Mouse (Mus musculus): ENCODE data around the gene Prss47. TPM values are rescaled to one million over a fixed set of nuclear protein-coding genes. Genes with fewer than 3 reads are reported as not detected.

Gene Prss47
- not detected for total RNA-seq (2021)

- intact Hi-C loops (cut with DNase I) = no loop called here
- DNase-seq (ENCODE audit: low spot score in 2 of 2) = no peak
Observed at GRCm38 (mm10) chr13:65052660-65053059, at the start of gene Prss47. TSS of gene Prss47 (minus strand) at chr13:65052760.

- DNase-seq (ENCODE audit: low spot score in 2 of 2) = no peak
- intact Hi-C loops (cut with DNase I) = no loop called here
Observed at GRCm38 (mm10) chr13:65101232-65101631, 48.7 kb upstream of the Prss47 start.

- intact Hi-C loops (cut with DNase I) = no loop called here
Observed at GRCm38 (mm10) chr13:65100678-65101077, 48.1 kb upstream of the Prss47 start.

GRCm38 (mm10) chr13:65097018-65097417 lies 44.5 kb upstream of the Prss47 start:
- DNase-seq (ENCODE audit: low spot score in 2 of 2) = no peak
- intact Hi-C loops (cut with DNase I) = no loop called here

More at GRCm38 (mm10) chr13:65100678-65101077, 48.1 kb upstream of the Prss47 start:
- DNase-seq (ENCODE audit: low spot score in 2 of 2) = no peak

GRCm38 (mm10) chr13:65095923-65096322 lies 43.4 kb upstream of the Prss47 start:
- DNase-seq (ENCODE audit: low spot score in 2 of 2) = no peak
- intact Hi-C loops (cut with DNase I) = no loop called here

GRCm38 (mm10) chr13:65069969-65070368 lies 17.4 kb upstream of the Prss47 start:
- no peak for DNase-seq (ENCODE audit: low spot score in 2 of 2)
- intact Hi-C loops (cut with DNase I) = no loop called here

- intact Hi-C loops (cut with DNase I) = loop anchor here (5.0 kb wide), 1 partner anchor 92 kb away; no protein-coding TSS in a partner anchor
- DNase-seq (ENCODE audit: low spot score in 2 of 2) = peak; percentile 3 to 6
Observed at GRCm38 (mm10) chr13:65035057-65035456, 17.5 kb downstream of the Prss47 start.

- intact Hi-C loops (cut with DNase I) = no loop called here
- no peak for DNase-seq (ENCODE audit: low spot score in 2 of 2)
Observed at GRCm38 (mm10) chr13:65032758-65033157, 19.8 kb downstream of the Prss47 start, which contains the start of gene Spata31d1c. TSS of gene Spata31d1c (plus strand) at chr13:65033058.

GRCm38 (mm10) chr13:65011052-65011738 lies 41.4 kb downstream of the Prss47 start:
- DNase-seq (ENCODE audit: low spot score in 2 of 2) = no peak
- intact Hi-C loops (cut with DNase I) = no loop called here

GRCm38 (mm10) chr13:65007971-65008370 lies 44.6 kb downstream of the Prss47 start:
- intact Hi-C loops (cut with DNase I) = loop anchor here (5.0 to 10.0 kb wide), 2 partner anchors 561 to 693 kb away; partner anchors contain the start of gene Aaed1
- DNase-seq (ENCODE audit: low spot score in 2 of 2) = no peak

GRCm38 (mm10) chr13:65006760-65007159 lies 45.8 kb downstream of the Prss47 start:
- no peak for DNase-seq (ENCODE audit: low spot score in 2 of 2)
- intact Hi-C loops (cut with DNase I) = loop anchor here (5.0 to 10.0 kb wide), 2 partner anchors 559 to 692 kb away; partner anchors contain the start of gene Aaed1

GRCm38 (mm10) chr13:65005414-65005813 lies 47.1 kb downstream of the Prss47 start:
- intact Hi-C loops (cut with DNase I) = loop anchor here (5.0 to 10.0 kb wide), 2 partner anchors 558 to 691 kb away; partner anchors contain the start of gene Aaed1

More at GRCm38 (mm10) chr13:65005414-65005813, 47.1 kb downstream of the Prss47 start:
- DNase-seq (ENCODE audit: low spot score in 2 of 2) = no peak

Other genes starting within 250 kb of the Prss47 start
- gene Cntnap3, start 148.8 kb downstream of the Prss47 start, total RNA-seq (2021) = 1 to 10 TPM; 5.0 to 7.7 TPM
- not detected for gene Spata31, start 135.4 kb downstream of the Prss47 start, total RNA-seq (2021)
- not detected for gene Spata31d1c, start 19.7 kb downstream of the Prss47 start, total RNA-seq (2021)
- 10 to 100 TPM; 45.0 to 48.0 TPM for gene Mfsd14b, start 60.2 kb upstream of the Prss47 start, total RNA-seq (2021)
- gene Olfr465-ps1, start 85.3 kb upstream of the Prss47 start, total RNA-seq (2021) = not detected
- not detected for gene Olfr466, start 97.5 kb upstream of the Prss47 start, total RNA-seq (2021)
- gene Nlrp4f, start 153.2 kb upstream of the Prss47 start, total RNA-seq (2021) = under 1 TPM in 1 of 2 experiments, not detected in 1; 0.18 TPM
- under 1 TPM in 1 of 2 experiments, not detected in 1; 0.50 TPM for gene Gm10775, start 206.8 kb upstream of the Prss47 start, total RNA-seq (2021)
- 10 to 100 TPM; 57.6 to 71.4 TPM for gene Zfp369, start 226.1 kb upstream of the Prss47 start, total RNA-seq (2021)

All from left cerebral cortex, postnatal 25 days (tissue).